Mouse (Mus musculus) heart, adult 9 months (tissue): ENCODE results near the gene Tbl2.

ENCODE experiments used
- DNase-seq, 2 experiments: peaks; one replicate each; pipeline ENCODE4 v3.0.0; 2022; ENCODE audit warnings: low spot score in 2 of 2

Gene Tbl2

GRCm38 (mm10) chr5:135149053-135149819 lies at the start of gene Tbl2:
Gene Tbl2, plus strand, starts transcription at chr5:135149657.
- peak; percentile 98 to 99 for DNase-seq

- DNase-seq: no peak
These were observed 48.5 kb upstream of the Tbl2 start for GRCm38 (mm10) chr5:135100981-135101380.

DNA sequence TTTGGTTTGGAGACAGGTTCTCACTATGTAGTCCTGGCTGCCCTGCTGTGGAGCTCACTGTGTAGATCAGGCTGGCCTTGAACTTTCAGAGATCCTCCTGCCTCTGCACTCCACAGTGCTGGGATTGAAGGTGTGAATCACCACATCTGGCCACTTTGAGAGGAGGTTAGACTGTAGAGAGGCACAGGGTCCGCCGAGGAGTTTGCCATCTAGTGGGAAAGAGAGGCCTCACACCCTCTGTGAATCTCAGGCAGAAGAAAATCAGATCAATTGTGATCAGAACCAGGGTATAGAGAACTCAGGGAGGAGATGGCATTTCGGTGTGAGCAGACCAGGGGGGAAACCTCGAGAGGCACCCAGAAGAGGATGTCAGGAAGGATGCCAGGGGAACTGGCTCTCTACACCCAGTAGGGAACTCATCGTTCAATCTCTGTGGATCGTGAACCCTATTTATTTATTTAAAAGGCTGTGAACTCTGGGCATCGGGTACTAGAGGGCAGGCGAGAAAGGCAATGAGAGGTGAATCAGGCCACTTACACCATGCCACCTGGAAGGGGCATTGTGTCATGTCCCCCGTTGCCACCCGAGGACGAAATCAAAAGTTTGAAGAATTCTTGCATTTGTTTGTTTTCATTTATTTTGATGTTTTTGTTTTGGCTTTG lies 45.3 kb upstream of the Tbl2 start:
- DNase-seq: no peak

DNA sequence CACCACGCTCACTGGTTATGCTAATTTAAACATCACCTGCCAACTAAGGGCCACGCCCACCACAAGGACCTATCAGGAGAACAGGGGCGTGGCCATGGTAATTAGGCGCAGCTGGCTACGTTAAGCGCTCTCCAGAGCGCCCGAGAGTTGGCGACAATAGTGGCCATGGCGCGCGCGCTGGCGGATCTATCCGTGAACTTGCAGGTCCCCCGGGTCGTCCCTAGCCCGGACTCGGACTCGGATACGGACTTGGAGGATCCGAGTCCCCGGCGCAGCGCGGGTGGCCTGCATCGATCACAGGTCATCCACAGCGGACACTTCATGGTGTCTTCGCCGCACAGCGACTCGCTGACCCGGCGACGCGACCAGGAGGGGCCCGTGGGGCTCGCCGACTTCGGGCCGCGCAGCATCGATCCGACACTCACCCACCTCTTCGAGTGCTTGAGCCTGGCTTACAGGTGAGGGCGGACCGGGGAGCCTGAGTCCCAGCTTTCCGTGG lies 42.6 kb upstream of the Tbl2 start:
- peak; percentile 75 to 87 for DNase-seq

- peak; percentile 64 to 85 for DNase-seq
These were observed 41.6 kb upstream of the Tbl2 start for GRCm38 (mm10) chr5:135107521-135108501.

- no peak for DNase-seq
These were observed 40.4 kb upstream of the Tbl2 start for GRCm38 (mm10) chr5:135109017-135109416.

DNA sequence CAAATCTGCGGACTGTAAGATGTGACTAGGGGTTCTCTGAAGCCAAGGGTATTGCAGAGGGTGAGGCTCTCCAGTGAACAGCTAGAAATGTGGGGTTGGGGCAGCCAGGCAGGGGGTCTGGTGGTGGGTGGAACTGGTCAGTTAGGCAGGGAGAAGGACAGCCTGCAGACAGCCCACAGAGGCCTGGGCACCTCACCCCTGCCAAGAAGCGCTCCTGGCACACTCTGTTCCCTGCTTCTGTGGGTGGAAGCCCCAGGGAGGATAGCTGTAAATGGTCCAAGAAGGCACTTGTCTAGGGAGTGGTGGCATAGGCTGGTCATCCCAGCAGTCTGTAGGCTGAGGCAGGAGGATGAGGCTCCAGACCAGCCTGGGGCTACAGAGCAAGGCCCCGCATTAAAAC lies 40.0 kb upstream of the Tbl2 start:
- DNase-seq: no peak

- no peak for DNase-seq
These were observed 39.5 kb upstream of the Tbl2 start for GRCm38 (mm10) chr5:135109976-135110375.

DNA sequence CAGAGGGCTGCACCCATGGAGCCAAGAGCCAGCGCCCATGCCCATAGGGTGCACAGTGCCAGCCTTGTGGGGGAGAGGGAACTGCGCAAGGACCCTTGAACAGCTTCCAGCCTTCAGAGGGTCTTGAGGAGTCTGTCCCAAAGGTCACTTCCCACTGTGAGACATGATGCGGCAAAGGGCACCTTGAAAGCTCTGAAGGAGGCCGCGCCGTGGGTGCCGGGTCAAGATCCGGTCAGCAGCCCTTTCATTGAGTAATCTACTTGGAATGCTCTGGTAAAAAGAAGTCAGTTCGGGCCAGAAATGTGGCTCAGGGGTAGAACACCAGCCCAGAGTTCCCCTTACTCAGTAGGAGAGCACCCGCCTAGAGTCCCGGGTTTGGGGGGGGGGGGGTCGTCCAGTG lies 35.7 kb upstream of the Tbl2 start:
- DNase-seq: no peak

DNA sequence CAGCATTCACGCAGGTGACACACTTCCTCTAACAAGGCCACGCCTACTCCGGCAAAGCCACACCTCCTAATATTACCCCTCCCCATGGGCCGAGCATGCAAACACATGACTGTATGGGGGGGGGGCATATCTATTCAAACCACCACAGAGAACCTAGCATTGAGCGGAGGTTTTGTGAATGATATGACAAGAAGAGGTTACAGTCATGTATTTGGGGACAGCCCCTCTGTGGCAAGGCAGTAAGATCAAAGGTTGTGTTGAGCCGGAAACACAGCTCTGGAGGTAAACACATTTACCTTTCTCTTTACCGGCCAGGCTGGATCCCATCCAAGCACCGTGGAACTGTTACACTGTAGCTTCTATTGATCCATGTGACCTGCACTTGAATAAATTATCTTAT lies 34.2 kb upstream of the Tbl2 start:
- DNase-seq: no peak

DNA sequence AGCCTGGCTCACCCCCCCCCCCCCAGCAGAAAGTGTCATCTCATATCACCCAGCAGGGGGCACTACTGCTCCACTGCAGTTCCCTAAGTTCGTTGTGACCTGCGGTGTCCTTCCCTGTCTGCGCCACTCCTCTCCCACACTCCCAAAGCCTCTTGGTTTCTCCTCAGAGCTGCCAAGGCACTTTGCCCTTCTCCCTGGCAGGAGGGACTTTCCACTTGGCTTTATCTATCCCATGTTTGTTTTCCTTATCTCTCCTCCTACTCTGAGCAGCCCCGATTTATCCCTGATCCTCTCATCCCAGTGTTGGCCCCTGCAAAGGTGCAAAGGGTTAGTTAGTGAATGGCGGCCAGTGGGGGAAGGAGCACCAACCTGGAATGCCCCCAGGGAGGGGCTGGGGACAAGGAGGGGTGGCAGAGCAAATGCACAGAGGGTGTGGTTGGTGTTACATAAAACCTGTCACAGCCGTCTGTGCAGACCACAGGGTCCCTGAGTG lies 30.8 kb upstream of the Tbl2 start:
- peak; percentile 62 to 68 for DNase-seq

- DNase-seq: no peak
These were observed 28.7 kb upstream of the Tbl2 start for GRCm38 (mm10) chr5:135120753-135121152.

- no peak for DNase-seq
These were observed 23.3 kb upstream of the Tbl2 start for GRCm38 (mm10) chr5:135126121-135126520.

- no peak for DNase-seq
These were observed 21.8 kb upstream of the Tbl2 start for GRCm38 (mm10) chr5:135127669-135128068.

DNA sequence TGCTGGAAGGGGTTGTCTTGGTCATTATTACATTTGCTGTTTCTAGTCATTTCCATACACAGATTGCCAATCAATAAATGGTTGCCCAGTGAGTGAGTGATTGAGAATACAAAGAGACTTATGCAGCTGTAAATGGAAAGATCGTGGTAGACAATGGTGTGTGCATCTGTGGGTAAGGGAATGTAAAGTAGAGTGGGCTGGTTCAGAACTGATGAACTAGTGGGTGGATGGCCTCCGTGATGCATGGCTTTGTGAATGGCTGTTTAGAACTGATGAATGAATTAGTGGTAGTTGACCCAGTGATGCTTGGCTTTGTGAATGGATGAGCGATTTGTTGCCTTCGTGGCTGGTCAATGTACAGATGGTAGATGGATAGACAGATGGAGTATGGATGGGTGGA lies 19.7 kb upstream of the Tbl2 start:
- DNase-seq: no peak

DNA sequence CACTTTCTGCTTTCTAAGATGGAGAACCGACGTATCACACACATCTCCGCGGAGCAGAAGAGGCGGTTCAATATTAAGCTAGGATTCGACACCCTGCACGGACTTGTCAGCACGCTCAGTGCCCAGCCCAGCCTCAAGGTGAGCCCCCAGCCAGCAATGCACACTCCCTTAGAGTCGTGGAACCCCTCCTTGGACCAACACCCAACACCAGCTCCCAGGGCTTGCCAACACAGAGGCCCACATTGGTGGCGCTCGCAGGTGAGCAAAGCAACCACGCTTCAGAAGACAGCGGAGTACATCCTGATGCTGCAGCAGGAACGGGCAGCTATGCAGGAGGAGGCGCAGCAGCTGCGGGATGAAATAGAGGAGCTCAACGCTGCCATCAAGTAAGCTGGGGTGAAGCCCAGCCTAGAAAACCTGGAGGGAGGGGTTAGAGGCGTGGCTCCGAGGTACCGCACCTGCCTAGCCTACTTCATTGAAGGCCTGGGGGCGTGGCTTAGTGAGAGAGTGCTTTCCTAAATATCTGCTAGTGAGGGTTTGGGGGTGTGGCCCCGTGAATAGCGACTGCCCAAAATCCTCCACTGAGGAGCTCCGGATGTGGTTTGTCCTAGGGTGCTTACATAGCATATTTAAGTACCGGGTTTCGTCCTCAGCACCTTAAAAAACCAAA lies 15.6 kb upstream of the Tbl2 start:
- DNase-seq: peak in 1 of 2 experiments; percentile 10

DNA sequence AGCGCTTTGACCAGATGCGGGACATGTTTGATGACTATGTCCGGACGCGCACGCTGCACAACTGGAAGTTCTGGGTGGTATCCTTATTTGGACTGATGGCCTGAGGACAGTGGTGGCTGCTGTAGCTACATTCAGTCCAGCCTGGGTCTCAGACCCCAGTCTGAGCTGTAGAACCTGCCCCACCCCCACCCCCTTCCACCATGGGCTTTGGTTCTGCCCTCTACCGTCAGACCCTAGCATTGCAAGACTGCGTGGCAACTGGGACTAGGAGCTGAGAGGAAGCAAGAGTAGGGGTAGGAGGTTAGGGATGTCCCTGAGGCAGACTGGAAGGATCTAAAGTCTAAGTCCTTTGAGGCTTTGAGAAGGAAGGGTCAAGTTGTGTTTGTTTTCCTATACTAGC lies 14.9 kb upstream of the Tbl2 start:
- no peak for DNase-seq

GRCm38 (mm10) chr5:135139881-135140280 lies 9.6 kb upstream of the Tbl2 start:
- no peak for DNase-seq

DNA sequence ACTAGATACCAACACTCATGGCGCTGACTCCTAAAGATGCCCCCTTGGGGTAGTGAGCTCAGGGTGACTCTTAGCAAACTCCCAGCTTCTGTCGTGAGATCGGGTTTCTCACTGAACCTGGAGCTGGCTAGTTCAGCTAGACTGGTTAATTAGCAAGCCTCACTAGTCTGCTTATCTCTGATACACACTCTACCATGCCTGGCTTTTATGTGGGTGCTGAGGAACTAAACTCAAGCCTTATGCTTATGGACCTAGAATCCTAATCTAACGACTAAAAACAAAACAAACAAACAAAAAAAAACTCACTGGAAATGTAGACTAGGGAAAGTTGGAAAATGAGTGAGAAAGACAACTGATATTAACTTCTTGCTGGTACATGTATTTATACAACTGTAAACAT lies 5.0 kb upstream of the Tbl2 start:
- no peak for DNase-seq

DNA sequence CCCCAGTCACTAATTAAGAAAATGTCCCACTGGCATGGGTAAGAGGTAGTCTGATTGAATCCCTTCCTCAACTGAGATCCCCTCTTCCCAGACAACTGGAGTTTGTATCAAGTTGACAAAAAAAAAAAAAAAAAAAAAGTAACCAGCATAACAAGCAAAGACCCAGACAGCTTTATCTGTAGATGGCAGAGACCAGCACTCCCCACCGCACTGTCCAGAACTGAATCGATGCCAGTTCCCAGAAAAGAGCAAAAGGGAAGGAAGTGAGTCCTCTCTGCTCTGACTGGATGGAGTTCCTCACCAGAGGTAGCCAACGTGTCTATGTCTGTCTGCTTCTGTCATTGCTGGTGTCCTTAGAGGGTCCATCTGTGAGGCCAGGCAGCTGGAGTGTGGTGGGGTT lies 3.9 kb upstream of the Tbl2 start:
- no peak for DNase-seq

- DNase-seq: no peak
These were observed 3.5 kb upstream of the Tbl2 start for GRCm38 (mm10) chr5:135145955-135146354.
